Mouse (Mus musculus): Measurements from ENCODE around the gene Gm11172.
A peak's percentile ranks its signal among the peaks of the same experiment; 100 is the strongest.
"Not testable (repeated sequence)": the region's sequence is repeated elsewhere in the genome, so short reads cannot be mapped to it uniquely, and the experiment has no call there.

The Gm11172 gene

DNA sequence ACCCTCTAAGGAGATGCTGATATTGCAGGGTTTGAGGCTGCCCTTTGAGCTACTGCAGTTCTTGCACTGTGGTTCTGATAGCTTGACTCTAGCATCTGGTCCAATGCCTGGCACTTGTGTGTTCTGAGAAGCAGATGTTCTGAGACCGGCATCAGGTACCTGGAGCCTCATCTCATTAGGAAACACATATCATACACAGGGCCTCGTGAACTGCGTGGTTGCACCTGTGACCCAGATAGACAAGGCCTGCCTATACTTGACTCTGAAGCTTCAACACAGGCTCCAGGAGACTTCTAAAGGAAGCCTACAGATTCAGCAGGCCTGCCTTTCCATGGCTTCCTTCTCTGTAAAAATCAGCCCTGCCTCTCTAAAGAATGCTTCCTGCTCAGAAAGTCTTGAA is 23.7 kb downstream of the Gm11172 start:
- no peak for DNase-seq

DNA sequence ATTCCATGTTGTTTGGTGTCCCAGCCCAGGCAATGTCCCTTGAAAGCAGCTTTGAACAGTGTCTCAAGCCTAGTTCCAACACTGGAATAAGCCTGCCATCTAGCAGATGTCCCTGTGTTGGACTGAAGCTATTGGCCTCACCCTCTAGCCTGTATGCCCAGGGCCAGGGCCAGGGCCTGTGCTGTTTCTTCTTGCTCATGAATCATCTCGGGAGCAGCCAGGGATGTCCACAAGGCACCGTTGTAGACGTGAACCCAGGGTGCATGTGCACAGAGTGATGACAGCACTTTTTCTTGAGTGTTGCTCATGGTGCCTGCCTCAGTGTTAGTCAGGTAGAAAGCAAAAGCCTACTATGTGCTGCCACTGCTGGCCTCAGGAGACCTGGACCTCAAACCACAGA is 24.5 kb downstream of the Gm11172 start:
- DNase-seq = no peak

DNA sequence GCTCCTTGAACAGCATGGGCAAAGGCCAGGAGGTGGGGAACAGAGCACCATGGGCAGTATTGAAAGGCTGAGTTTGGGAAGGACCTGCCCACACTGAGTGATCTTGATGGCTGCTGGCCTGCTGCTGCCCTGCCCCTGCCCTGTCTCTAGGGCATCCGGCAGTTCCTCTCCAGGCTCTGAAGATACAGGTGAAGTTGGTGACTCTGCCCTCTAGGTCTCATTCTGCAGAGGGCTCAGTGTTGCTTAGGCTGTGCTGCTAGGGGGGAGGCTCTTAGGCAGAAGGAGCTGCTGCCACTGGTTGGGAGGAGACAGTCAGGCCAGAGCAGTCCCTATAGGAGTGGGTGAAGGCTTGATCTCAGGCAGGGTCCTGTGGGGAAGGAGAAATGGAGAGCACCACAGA is 25.2 kb downstream of the Gm11172 start:
- DNase-seq = no peak

DNA sequence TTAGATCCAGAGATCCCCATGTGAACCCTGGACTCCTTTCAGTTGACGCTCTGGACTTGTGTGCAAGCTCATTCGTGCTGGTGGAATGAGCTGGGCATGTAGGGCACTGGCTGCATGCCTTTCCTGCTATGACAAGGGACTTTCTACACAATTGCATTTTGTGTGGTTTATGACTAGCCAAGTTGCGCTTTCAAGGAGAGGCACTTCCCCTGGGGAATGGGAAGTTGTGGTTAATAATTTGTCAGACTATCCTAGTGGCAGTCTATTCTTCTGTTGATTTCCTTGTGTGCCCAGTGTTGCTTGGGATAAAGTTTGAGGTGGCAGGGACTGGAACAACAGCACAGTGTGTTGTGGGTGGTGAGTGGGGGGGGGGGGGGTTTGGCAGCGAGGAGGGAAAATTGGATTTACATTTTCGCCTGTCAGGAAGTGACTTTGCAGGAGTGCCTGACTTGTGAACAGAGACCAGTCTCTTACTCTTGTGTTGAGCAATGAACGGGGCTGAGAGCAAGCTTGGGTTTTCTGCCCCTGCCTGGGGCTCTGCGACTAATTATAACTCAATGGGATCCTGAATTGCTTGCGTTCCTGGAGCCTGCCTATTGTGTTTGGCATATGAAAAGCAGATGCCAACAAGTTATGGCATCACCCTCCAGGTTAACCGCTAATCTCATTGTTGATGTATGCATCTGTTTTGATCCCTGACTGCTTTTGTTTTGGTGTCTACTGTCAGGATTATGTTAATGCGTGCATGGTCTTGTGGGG is 26.0 kb downstream of the Gm11172 start:
- DNase-seq = no peak

GRCm38 (mm10) chr16:10840018-10840417 is 27.3 kb downstream of the Gm11172 start:
- no peak for DNase-seq

- DNase-seq = no peak
These were observed 29.7 kb downstream of the Gm11172 start for GRCm38 (mm10) chr16:10842282-10842855.

- no peak for DNase-seq
These were observed 31.0 kb downstream of the Gm11172 start for GRCm38 (mm10) chr16:10843486-10844318.

DNA sequence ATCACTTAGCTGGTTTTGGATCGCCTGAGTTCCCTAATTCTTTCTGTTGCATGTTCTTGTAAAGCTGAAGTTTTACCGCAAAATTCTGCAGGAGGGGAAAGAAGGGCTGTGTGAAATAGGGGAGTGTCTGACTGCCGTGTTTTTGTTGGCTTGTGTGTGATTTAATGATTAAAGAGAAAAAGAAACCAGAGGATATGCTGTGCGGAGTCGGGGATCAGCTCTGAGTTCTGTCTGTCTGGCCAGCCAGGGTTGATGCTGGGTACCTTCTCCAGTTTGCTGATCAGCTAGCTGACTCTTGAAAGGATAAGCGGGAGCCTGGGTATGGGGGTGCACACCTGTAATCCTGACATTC is 31.6 kb downstream of the Gm11172 start:
- DNase-seq = no peak

GRCm38 (mm10) chr16:10845952-10846351 is 33.2 kb downstream of the Gm11172 start:
- no peak for DNase-seq

DNA sequence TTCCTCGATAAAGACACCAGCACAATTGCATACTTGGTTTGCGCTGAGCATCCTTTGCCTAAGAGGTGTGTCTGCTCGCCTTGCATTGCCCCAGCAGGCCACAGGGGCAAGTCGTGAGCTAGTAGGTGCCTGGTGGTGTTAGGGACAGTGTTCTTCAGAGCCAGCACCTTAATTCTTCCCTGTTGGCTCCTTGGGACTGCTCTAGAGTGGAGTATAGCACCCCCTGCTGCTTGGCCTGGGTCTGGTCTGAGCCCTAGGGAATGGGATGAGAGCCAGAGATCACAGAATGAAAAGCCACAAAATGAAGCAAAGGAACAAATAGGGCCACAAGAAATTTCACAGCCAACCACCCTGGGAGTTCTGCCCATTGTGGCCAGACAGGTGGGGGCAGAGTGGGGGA is 33.8 kb downstream of the Gm11172 start:
- DNase-seq = peak; percentile 71

DNA sequence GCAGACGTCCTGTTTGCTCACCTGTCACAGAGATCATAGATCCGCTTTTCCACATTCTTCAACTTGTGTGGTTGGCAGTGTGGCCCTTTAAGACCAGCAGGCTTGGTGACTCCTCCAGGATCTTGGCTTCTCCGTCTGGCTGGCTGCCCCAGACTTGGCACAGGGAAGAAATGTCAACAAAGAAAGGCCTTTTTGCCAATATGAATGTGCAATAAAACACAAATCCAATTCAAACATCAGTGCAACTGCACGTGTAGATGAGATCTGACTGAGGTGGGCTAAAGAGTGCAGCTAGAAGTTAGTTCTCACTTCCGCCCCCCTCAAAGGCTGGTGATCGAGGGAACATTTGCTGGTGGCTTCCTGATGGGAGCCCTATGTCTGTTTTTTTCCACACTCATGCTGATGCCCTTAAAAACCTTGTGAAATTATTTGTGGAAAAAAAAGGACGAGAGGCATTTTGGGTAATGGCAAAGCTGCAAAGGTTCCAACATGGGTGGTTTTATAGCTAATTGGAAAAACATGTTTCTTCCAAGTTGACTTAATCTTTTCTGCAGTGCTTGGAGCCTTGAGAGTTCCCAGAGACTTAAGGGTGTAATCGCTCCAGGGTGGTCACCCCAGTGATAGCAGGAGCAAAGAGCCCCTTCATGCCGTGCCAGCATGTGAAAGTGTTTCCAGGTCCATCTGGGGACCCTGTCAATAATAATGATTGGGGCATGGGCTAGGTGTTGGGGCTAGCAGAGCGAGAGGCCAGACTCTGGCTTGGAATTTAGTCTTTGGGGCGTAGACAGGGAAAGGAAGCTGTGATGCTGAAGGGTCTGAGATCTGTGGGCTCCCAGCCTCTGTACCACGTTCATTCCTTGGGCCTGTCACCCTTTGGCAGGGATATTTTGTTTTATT is 37.5 kb downstream of the Gm11172 start:
- DNase-seq = peak; percentile 91

GRCm38 (mm10) chr16:10850905-10851304 is 38.2 kb downstream of the Gm11172 start:
- DNase-seq = no peak

DNA sequence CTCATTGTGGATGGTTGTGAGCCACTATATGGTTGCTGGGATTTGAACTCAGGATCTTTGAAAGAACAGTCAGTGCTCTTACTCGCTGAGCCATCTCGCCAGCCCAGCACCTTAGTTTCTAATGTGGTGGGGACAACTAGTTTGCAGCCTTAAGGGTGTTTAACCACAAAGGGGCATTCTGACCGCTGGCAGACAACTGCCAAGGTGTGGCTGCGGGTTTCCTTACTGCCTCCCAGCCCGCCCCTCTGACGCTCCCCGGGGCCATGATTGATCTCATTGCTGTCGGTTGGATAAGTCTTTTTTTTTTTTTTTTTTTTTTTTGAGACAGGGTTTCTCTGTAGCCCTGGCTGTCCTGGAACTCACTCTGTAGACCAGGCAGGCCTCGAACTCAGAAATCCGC is 39.5 kb downstream of the Gm11172 start:
- DNase-seq = not testable (repeated sequence)

- no peak for DNase-seq
These were observed 47.1 kb downstream of the Gm11172 start for GRCm38 (mm10) chr16:10859726-10860245.

DNA sequence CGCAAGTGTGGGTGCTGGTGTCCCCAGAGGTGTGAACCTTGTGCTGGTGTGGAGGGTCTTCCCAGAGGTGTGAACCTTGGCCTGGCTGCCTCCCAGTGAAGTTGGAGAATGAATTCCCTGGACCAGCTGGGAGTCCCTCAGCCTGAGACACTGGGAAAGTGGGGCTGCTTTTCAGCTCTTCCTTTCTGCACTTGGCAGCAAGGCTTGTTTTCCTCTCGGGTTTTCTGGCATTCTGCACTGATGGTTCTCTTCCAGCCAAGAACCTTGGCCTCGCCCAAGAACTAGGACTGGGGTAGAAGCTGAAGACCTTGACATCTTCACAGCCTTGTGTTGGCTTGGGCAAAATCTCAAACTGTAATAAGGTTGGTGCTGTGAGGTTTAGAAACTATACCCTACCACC is 48.7 kb downstream of the Gm11172 start:
- DNase-seq = peak; percentile 57
